Mouse (Mus musculus) lung, postnatal 0 days (tissue): Measurements from ENCODE around the gene Jak1.

ENCODE experiments used
- CTCF ChIP-seq: IDR thresholded peaks from 2 replicates; pipeline ENCODE4 v1.5.1; 2016; ENCODE audit warnings: antibody characterized with exemption, mild to moderate bottlenecking
- EP300 ChIP-seq: IDR thresholded peaks from 2 replicates; pipeline ENCODE4 v1.6.1; 2016; ENCODE audit warnings: antibody characterized with exemption, mild to moderate bottlenecking, control low read depth

DNA sequence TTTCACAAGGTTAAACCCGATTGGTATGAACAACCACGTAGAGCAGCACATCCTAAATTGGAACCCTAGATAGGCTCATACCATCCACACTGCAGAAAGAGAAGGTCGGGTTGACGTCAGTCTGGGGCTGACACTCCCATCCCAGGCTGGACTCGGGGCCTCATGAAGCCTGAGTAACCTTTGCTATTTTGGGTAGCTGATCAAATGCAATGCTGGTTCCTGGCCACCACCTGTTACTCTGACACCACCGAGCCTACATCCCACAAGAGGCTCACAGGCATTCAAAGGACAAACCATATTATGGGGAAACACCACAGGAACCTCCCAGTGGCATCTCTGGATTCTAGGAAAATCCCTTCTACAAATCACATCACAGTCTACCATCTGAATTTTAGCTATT, 28.3 kb downstream of the Jak1 start:
- TF ChIP-seq CTCF (no peak), EP300 (no peak)
